Mouse (Mus musculus): ENCODE measurements at regions not wholly inside any gene's neighbourhood (a gene's known extent, or its start where the extent isn't known, plus 50 kb on each side); places are given as distances from the start of the nearest gene placed in this dataset.

DNA sequence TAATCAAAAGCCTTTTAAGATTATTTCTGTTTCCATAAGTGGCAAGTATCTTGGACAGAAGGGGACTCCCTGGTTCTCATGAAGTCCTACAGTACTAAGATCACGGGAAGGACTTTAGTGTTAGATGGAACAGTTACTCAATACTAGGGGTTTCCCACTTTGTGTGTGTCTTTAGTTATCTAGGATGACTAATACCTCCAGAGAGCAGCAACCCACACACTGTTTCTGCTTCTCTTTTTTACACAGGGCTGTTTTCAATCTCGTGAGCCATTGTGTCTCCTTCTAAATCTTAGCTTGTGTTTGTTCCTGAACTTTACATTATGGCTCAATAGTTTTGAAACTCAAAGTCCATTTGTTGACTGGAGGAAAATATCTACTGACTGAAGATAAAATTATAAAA, 496.5 kb upstream of the Impg1 start:
- Histone ChIP-seq H3K4me1 (ENCODE audit: control insufficient read depth in 2 of 2, insufficient read depth in 2 of 2, low read length in 2 of 2) (no peaks in the 10 kb centered on the region), H3K9ac (ENCODE audit: low read length) (no peak overlapping the region), H3K27ac (replicated peaks in 1 of 2; ENCODE audit: control insufficient read depth in 1 of 2, insufficient read depth in 1 of 2, low read depth in 2 of 2, low read length in 2 of 2) (no peak overlapping the region), H3K36me3 (ENCODE audit: control insufficient read depth, insufficient read depth, low read length) (no peaks in the 10 kb centered on the region), H3K4me3 (ENCODE audit: control insufficient read depth in 1 of 2, insufficient read depth in 1 of 2, low read depth in 1 of 2, low read length in 2 of 2) (no peak overlapping the region), H3K9me3 (ENCODE audit: control insufficient read depth, low read length) (no peaks in the 10 kb centered on the region), H3K4me2 (ENCODE audit: low read length) (no peak overlapping the region), H3K27me3 (ENCODE audit: control insufficient read depth, insufficient read depth, low read length) (no peaks in the 10 kb centered on the region)
- no peak for ATAC-seq (ENCODE audit: insufficient number of reproducible peaks, insufficient read depth, low FRiP score, low read depth)
- 70% methylated on average over 2 of the region's 2 CpGs for WGBS

DNA sequence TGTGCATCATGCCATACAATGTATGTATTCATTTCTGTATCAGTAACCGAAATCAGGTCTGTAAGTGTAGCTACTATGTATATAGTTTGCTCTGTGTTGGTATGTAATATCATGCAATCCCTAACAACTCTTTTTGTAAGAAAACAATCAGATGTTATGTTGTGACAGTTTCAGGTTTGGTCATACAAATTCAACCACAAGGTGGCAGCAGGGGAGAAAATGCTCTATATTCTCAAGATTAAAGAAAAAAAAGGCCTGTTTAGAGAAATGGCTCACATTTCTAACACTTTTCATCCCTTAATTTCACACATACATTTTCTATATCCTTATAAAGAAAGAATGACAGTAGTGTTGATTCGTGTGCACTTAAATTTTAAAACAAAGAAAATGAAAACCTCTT, 477.7 kb upstream of the Impg1 start:
- H3K9me3 ChIP-seq (ENCODE audit: control insufficient read depth, low read length) = no peaks in the 10 kb centered on the region
- H3K36me3 ChIP-seq (ENCODE audit: control insufficient read depth, insufficient read depth, low read length) = no peaks in the 10 kb centered on the region
- ATAC-seq (ENCODE audit: insufficient number of reproducible peaks, insufficient read depth, low FRiP score, low read depth) = no peak
- no peak overlapping the region for H3K4me2 ChIP-seq (ENCODE audit: low read length)
- no peak overlapping the region for H3K4me3 ChIP-seq (ENCODE audit: control insufficient read depth in 1 of 2, insufficient read depth in 1 of 2, low read depth in 1 of 2, low read length in 2 of 2)
- WGBS = 61% methylated on average over 2 of the region's 2 CpGs
- H3K27me3 ChIP-seq (ENCODE audit: control insufficient read depth, insufficient read depth, low read length) = no peaks in the 10 kb centered on the region
- peaks cover 0 to 5% of the 10 kb centered on the region in 2 experiments; a peak in 1 of 4 replicates for H3K4me1 ChIP-seq (ENCODE audit: control insufficient read depth in 2 of 2, insufficient read depth in 2 of 2, low read length in 2 of 2)
- no peak overlapping the region for H3K9ac ChIP-seq (ENCODE audit: low read length)
- no peak overlapping the region for H3K27ac ChIP-seq (replicated peaks in 1 of 2; ENCODE audit: control insufficient read depth in 1 of 2, insufficient read depth in 1 of 2, low read depth in 2 of 2, low read length in 2 of 2)

DNA sequence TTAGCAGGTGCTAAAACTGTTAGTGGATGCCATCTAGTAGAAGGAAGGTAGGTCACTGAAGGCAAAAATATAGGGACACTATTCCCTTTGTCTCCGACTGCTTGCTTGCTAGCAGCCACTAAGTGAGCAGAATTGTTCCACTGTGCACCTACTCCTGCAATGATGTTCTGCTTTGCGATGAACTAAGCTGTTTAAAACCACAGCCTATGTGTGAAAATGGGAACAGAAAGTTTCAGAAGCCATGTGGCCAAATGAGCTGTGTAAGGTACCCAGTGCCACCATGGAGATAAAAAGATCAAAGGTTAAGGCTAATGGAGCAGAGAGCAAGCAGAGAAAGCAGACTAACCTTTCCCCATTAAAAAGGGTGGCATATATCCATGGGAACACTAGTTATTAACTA, 476.1 kb upstream of the Impg1 start:
- Histone ChIP-seq H3K4me1 (ENCODE audit: control insufficient read depth in 2 of 2, insufficient read depth in 2 of 2, low read length in 2 of 2) (peaks cover 0 to 5% of the 10 kb centered on the region in 2 experiments; a peak in 1 of 4 replicates), H3K9me3 (ENCODE audit: control insufficient read depth, low read length) (no peaks in the 10 kb centered on the region), H3K36me3 (ENCODE audit: control insufficient read depth, insufficient read depth, low read length) (no peaks in the 10 kb centered on the region), H3K27me3 (ENCODE audit: control insufficient read depth, insufficient read depth, low read length) (no peaks in the 10 kb centered on the region), H3K27ac (replicated peaks in 1 of 2; ENCODE audit: control insufficient read depth in 1 of 2, insufficient read depth in 1 of 2, low read depth in 2 of 2, low read length in 2 of 2) (no peak overlapping the region), H3K4me2 (ENCODE audit: low read length) (no peak overlapping the region), H3K4me3 (ENCODE audit: control insufficient read depth in 1 of 2, insufficient read depth in 1 of 2, low read depth in 1 of 2, low read length in 2 of 2) (no peak overlapping the region), H3K9ac (ENCODE audit: low read length) (no peak overlapping the region)
- 77% methylated on average over 2 of the region's 2 CpGs for WGBS
- no peak for ATAC-seq (ENCODE audit: insufficient number of reproducible peaks, insufficient read depth, low FRiP score, low read depth)

DNA sequence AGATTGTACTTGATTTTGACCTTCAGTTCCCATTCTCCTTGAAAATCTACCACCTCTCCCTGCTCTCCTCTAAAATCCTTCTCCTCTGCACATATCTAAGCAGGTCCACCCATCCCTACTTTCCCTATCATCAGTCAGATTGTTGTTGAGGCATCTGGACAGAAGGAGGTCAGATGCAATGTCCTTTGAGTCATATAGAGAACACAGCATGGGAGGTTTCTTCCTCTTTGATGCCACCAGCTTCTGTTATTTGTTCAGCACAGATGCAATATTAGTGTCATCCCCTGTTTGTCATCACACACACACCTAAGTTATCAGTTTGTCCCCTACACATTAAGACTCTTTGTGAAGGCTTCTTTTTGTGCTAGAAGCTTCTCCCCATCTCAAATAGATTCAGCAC, 473.0 kb upstream of the Impg1 start:
- Histone ChIP-seq H3K36me3 (ENCODE audit: control insufficient read depth, insufficient read depth, low read length) (no peaks in the 10 kb centered on the region), H3K4me1 (ENCODE audit: control insufficient read depth in 2 of 2, insufficient read depth in 2 of 2, low read length in 2 of 2) (no peaks in the 10 kb centered on the region), H3K9ac (ENCODE audit: low read length) (no peak overlapping the region), H3K27ac (replicated peaks in 1 of 2; ENCODE audit: control insufficient read depth in 1 of 2, insufficient read depth in 1 of 2, low read depth in 2 of 2, low read length in 2 of 2) (no peak overlapping the region), H3K4me3 (ENCODE audit: control insufficient read depth in 1 of 2, insufficient read depth in 1 of 2, low read depth in 1 of 2, low read length in 2 of 2) (no peak overlapping the region), H3K9me3 (ENCODE audit: control insufficient read depth, low read length) (no peaks in the 10 kb centered on the region), H3K27me3 (ENCODE audit: control insufficient read depth, insufficient read depth, low read length) (no peaks in the 10 kb centered on the region), H3K4me2 (ENCODE audit: low read length) (no peak overlapping the region)
- no peak for ATAC-seq (ENCODE audit: insufficient number of reproducible peaks, insufficient read depth, low FRiP score, low read depth)

DNA sequence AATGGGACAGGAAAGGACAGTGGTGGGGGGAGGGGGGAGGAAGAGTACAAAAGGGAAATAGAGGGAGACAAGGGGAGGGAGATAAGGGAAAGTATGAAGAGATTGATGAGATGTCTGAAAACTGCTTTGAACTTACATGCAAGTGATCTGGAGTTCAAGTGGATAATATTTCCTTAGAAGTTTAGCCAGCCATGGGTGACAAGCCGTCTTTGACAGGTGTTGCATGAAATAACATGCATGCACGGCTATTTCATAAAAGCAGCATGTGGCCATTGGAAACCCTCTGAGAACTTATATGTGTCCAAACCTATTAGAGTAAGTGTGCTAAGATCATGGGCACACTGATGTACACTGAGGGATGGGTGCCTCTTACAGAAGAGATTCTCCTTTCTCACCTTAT, 465.3 kb upstream of the Impg1 start:
- Histone ChIP-seq H3K4me2 (ENCODE audit: low read length) (no peak overlapping the region), H3K4me1 (ENCODE audit: control insufficient read depth in 2 of 2, insufficient read depth in 2 of 2, low read length in 2 of 2) (no peaks in the 10 kb centered on the region), H3K36me3 (ENCODE audit: control insufficient read depth, insufficient read depth, low read length) (no peaks in the 10 kb centered on the region), H3K9me3 (ENCODE audit: control insufficient read depth, low read length) (no peaks in the 10 kb centered on the region), H3K27me3 (ENCODE audit: control insufficient read depth, insufficient read depth, low read length) (no peaks in the 10 kb centered on the region), H3K27ac (replicated peaks in 1 of 2; ENCODE audit: control insufficient read depth in 1 of 2, insufficient read depth in 1 of 2, low read depth in 2 of 2, low read length in 2 of 2) (no peak overlapping the region), H3K9ac (ENCODE audit: low read length) (no peak overlapping the region), H3K4me3 (ENCODE audit: control insufficient read depth in 1 of 2, insufficient read depth in 1 of 2, low read depth in 1 of 2, low read length in 2 of 2) (no peak overlapping the region)
- 67% methylated on average over 2 of the region's 2 CpGs for WGBS
- no peak for ATAC-seq (ENCODE audit: insufficient number of reproducible peaks, insufficient read depth, low FRiP score, low read depth)

DNA sequence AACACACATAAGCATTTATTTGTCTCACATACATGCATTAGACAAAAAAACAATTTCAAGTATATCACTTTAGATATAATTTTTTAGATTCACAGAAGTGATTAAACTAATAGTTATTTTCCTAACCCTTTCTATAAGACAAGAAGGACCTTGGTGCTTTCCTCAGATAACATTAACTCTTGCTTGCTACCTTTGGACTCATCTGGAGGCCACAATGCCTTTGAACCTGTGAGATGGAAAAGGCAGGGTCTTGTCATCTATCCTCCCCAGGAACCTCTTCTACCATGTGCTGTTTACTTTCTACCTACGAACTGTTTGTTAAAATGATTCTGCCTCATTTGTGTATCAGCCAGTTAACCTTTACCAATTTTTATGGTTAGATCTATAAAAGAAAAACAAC, 455.0 kb upstream of the Impg1 start:
- Histone ChIP-seq H3K36me3 (ENCODE audit: control insufficient read depth, insufficient read depth, low read length) (no peaks in the 10 kb centered on the region), H3K4me3 (ENCODE audit: control insufficient read depth in 1 of 2, insufficient read depth in 1 of 2, low read depth in 1 of 2, low read length in 2 of 2) (no peak overlapping the region), H3K4me1 (ENCODE audit: control insufficient read depth in 2 of 2, insufficient read depth in 2 of 2, low read length in 2 of 2) (no peaks in the 10 kb centered on the region), H3K9me3 (ENCODE audit: control insufficient read depth, low read length) (no peaks in the 10 kb centered on the region), H3K4me2 (ENCODE audit: low read length) (no peak overlapping the region), H3K27ac (replicated peaks in 1 of 2; ENCODE audit: control insufficient read depth in 1 of 2, insufficient read depth in 1 of 2, low read depth in 2 of 2, low read length in 2 of 2) (no peak overlapping the region), H3K9ac (ENCODE audit: low read length) (no peak overlapping the region), H3K27me3 (ENCODE audit: control insufficient read depth, insufficient read depth, low read length) (no peaks in the 10 kb centered on the region)
- 80% methylated on average over 1 of the region's 1 CpGs for WGBS
- ATAC-seq (ENCODE audit: insufficient number of reproducible peaks, insufficient read depth, low FRiP score, low read depth) = no peak

DNA sequence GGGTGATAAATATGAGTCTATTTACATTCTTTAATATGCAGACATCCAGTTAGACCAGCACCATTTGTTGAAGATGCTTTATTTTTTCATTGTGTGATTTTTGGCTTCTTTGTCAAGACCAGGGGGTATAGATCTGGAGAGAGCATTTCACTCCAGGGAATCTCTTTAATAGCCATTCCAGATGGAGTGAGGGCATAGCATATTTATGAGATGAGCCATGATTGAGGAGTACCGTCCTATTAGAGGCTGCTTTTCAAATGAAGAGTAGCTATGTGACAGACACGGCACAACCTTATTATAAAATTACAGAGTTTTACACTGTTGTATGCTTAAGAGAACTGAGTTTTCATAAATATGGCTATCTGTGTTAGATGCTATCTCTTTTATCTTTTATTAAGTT, 448.6 kb upstream of the Impg1 start:
- ATAC-seq (ENCODE audit: insufficient number of reproducible peaks, insufficient read depth, low FRiP score, low read depth) = no peak
- no peaks in the 10 kb centered on the region for H3K36me3 ChIP-seq (ENCODE audit: control insufficient read depth, insufficient read depth, low read length)
- 87% methylated on average over 2 of the region's 2 CpGs for WGBS
- H3K9me3 ChIP-seq (ENCODE audit: control insufficient read depth, low read length) = no peaks in the 10 kb centered on the region
- no peak overlapping the region for H3K27ac ChIP-seq (replicated peaks in 1 of 2; ENCODE audit: control insufficient read depth in 1 of 2, insufficient read depth in 1 of 2, low read depth in 2 of 2, low read length in 2 of 2)
- no peaks in the 10 kb centered on the region for H3K27me3 ChIP-seq (ENCODE audit: control insufficient read depth, insufficient read depth, low read length)
- no peak overlapping the region for H3K4me3 ChIP-seq (ENCODE audit: control insufficient read depth in 1 of 2, insufficient read depth in 1 of 2, low read depth in 1 of 2, low read length in 2 of 2)
- no peak overlapping the region for H3K9ac ChIP-seq (ENCODE audit: low read length)
- H3K4me1 ChIP-seq (ENCODE audit: control insufficient read depth in 2 of 2, insufficient read depth in 2 of 2, low read length in 2 of 2) = no peaks in the 10 kb centered on the region
- no peak overlapping the region for H3K4me2 ChIP-seq (ENCODE audit: low read length)

DNA sequence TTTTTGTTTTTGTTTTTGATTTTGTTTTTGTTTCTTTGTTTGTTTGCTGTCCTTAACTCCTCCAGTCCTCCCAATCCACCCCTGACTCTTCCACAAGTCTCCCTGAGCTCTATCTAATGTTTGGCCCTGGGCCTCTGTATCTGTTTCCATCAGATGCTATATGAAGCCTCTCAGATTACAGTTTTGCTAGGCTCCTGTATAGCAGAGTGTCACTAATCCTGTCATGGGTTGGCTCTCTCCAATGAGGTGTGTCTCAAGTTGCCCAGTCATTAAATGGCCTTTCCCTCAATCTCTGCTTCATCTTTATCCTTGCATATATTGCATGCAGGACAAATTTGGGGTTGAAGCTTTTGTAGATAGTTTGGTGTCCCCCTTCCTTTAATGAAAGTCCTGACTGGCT, 446.9 kb upstream of the Impg1 start:
- H3K9me3 ChIP-seq (ENCODE audit: control insufficient read depth, low read length) = no peaks in the 10 kb centered on the region
- no peaks in the 10 kb centered on the region for H3K36me3 ChIP-seq (ENCODE audit: control insufficient read depth, insufficient read depth, low read length)
- no peak for ATAC-seq (ENCODE audit: insufficient number of reproducible peaks, insufficient read depth, low FRiP score, low read depth)

More for the DNA sequence above, 446.9 kb upstream of the Impg1 start:
- Histone ChIP-seq H3K4me1 (ENCODE audit: control insufficient read depth in 2 of 2, insufficient read depth in 2 of 2, low read length in 2 of 2) (no peaks in the 10 kb centered on the region), H3K9ac (ENCODE audit: low read length) (no peak overlapping the region), H3K4me2 (ENCODE audit: low read length) (no peak overlapping the region), H3K4me3 (ENCODE audit: control insufficient read depth in 1 of 2, insufficient read depth in 1 of 2, low read depth in 1 of 2, low read length in 2 of 2) (no peak overlapping the region), H3K27me3 (ENCODE audit: control insufficient read depth, insufficient read depth, low read length) (no peaks in the 10 kb centered on the region), H3K27ac (replicated peaks in 1 of 2; ENCODE audit: control insufficient read depth in 1 of 2, insufficient read depth in 1 of 2, low read depth in 2 of 2, low read length in 2 of 2) (no peak overlapping the region)
